In genomic region chr1:159538076-159538475, GRCm38 (mm10) we compare ENCODE assay signal across 23 mouse cellular contexts. TPM values are rescaled to one million over a fixed set of nuclear protein-coding genes. Genes with fewer than 3 reads are reported as not detected.
DNase-seq lines count a peak whose midpoint lies in the region; ATAC-seq and TF ChIP-seq lines count a peak whose summit lies in the region.
"Had no signal": no experiment of that assay in that cellular context is flagged by ENCODE, and none has a peak within 500 bp of the region (broad histone marks: within the 10 kb centered on the region; RNA-seq: fewer than 3 reads in every experiment).

No protein-coding gene starts in this region.

- no peak overlapping the region for H3K4me3 ChIP-seq in forebrain, embryonic 10.5 days
- H3K4me3 ChIP-seq in forebrain, embryonic 15.5 days: no peak overlapping the region
- no peak overlapping the region for H3K4me3 ChIP-seq in forebrain, embryonic 11.5 days (ENCODE audit: low read depth, low read length)
- no peak overlapping the region for H3K4me3 ChIP-seq in forebrain, embryonic 16.5 days (replicated peaks; ENCODE audit: low read length)
- H3K4me3 ChIP-seq in hindbrain, postnatal 0 days (ENCODE audit: low read length): no peak overlapping the region
- H3K4me3 ChIP-seq: embryonic facial prominence, embryonic 12.5 days; heart, embryonic 10.5 days; hindbrain, embryonic 12.5 days had no signal

- WGBS in forebrain, embryonic 10.5 days: 20% methylated on average over 7 of the region's 7 CpGs
- WGBS in forebrain, embryonic 15.5 days: 2% methylated on average over 7 of the region's 7 CpGs
- 13% methylated on average over 7 of the region's 7 CpGs for WGBS in forebrain, embryonic 11.5 days
- 5% methylated on average over 7 of the region's 7 CpGs for WGBS in forebrain, embryonic 16.5 days
- WGBS in hindbrain, postnatal 0 days: 23% methylated on average over 7 of the region's 7 CpGs

- H3K9me3 ChIP-seq in forebrain, embryonic 10.5 days: no peaks in the 10 kb centered on the region
- no peaks in the 10 kb centered on the region for H3K9me3 ChIP-seq in forebrain, embryonic 15.5 days
- H3K9me3 ChIP-seq in forebrain, embryonic 11.5 days (ENCODE audit: control insufficient read depth, low read length): no peaks in the 10 kb centered on the region
- no peaks in the 10 kb centered on the region for H3K9me3 ChIP-seq in forebrain, embryonic 16.5 days (ENCODE audit: control insufficient read depth, low read length)
- no peaks in the 10 kb centered on the region for H3K9me3 ChIP-seq in hindbrain, postnatal 0 days (ENCODE audit: low read length)
- H3K9me3 ChIP-seq: embryonic facial prominence, embryonic 12.5 days; heart, embryonic 10.5 days; hindbrain, embryonic 12.5 days had no signal

- DNase-seq in forebrain, embryonic 10.5 days (ENCODE audit: extremely low spot score, low spot score): no peak
- DNase-seq in NIH3T3 (ENCODE audit: low read depth): peak; percentile 13
- DNase-seq in forebrain, embryonic 11.5 days (ENCODE audit: low spot score): no peak
- DNase-seq in lung, postnatal 25 days (ENCODE audit: low spot score): no peak
- DNase-seq in hindbrain, postnatal 0 days (ENCODE audit: low spot score): no peak
- DNase-seq in cerebellum, adult 11 months: no peak
- DNase-seq: adrenal gland, postnatal 14 days; cerebellum, adult 2 months; cerebellum, postnatal 10 days; gastrocnemius, postnatal 10 days; heart, adult 18-20 months; heart, postnatal 10 days; heart, postnatal 4 days had no signal

- H3K4me1 ChIP-seq in forebrain, embryonic 10.5 days: peaks cover 37% of the 10 kb centered on the region
- peaks cover 5% of the 10 kb centered on the region; the same call in 1 of the 2 replicates for H3K4me1 ChIP-seq in forebrain, embryonic 15.5 days
- peaks cover 7% of the 10 kb centered on the region; the same call in 1 of the 2 replicates for H3K4me1 ChIP-seq in forebrain, embryonic 11.5 days (replicated peaks; ENCODE audit: control insufficient read depth, insufficient read depth, low read length)
- 0 out of 2 replicates have a peak, but pooled peaks cover 12% of the 10 kb centered on the region for H3K4me1 ChIP-seq in forebrain, embryonic 16.5 days (replicated peaks; ENCODE audit: control insufficient read depth, insufficient read depth, low read length)
- 0 out of 2 replicates have a peak, but pooled peaks cover 2% of the 10 kb centered on the region for H3K4me1 ChIP-seq in hindbrain, postnatal 0 days (ENCODE audit: insufficient read depth, low read length)

- H3K36me3 ChIP-seq in forebrain, embryonic 10.5 days (replicated peaks): no peaks in the 10 kb centered on the region
- H3K36me3 ChIP-seq in forebrain, embryonic 15.5 days: no peaks in the 10 kb centered on the region
- no peaks in the 10 kb centered on the region for H3K36me3 ChIP-seq in forebrain, embryonic 11.5 days (ENCODE audit: control insufficient read depth, insufficient read depth, low read length)
- H3K36me3 ChIP-seq in forebrain, embryonic 16.5 days (ENCODE audit: control insufficient read depth, insufficient read depth): no peaks in the 10 kb centered on the region
- no peaks in the 10 kb centered on the region for H3K36me3 ChIP-seq in hindbrain, postnatal 0 days (ENCODE audit: insufficient read depth, low read length)
- H3K36me3 ChIP-seq: embryonic facial prominence, embryonic 12.5 days; heart, embryonic 10.5 days; hindbrain, embryonic 12.5 days had no signal

- TF ChIP-seq CTCF in hindbrain, postnatal 0 days (IDR thresholded peaks at IDR 0.05; ENCODE audit: low read depth): no peak

- no peak for ATAC-seq in forebrain, embryonic 15.5 days (replicated peaks)
- peak; percentile 49; the same call in 1 of the 2 replicates for ATAC-seq in forebrain, embryonic 11.5 days (replicated peaks; ENCODE audit: low FRiP score)
- 0 out of 2 replicates have a peak, but pooled peaks have one; percentile 38 for ATAC-seq in forebrain, embryonic 16.5 days
- no peak for ATAC-seq in hindbrain, postnatal 0 days
- ATAC-seq: activated CD4-positive, CD25-positive, alpha-beta regulatory T cell, adult 4 months; hindbrain, embryonic 16.5 days; Patski had no signal

- no peaks in the 10 kb centered on the region for H3K27me3 ChIP-seq in forebrain, embryonic 10.5 days (ENCODE audit: poor library complexity, severe bottlenecking)
- H3K27me3 ChIP-seq in forebrain, embryonic 15.5 days: no peaks in the 10 kb centered on the region
- no peaks in the 10 kb centered on the region for H3K27me3 ChIP-seq in forebrain, embryonic 11.5 days (ENCODE audit: control insufficient read depth, insufficient read depth, low read length)
- H3K27me3 ChIP-seq in forebrain, embryonic 16.5 days (replicated peaks; ENCODE audit: control insufficient read depth, insufficient read depth, low read length): no peaks in the 10 kb centered on the region
- no peaks in the 10 kb centered on the region for H3K27me3 ChIP-seq in hindbrain, postnatal 0 days (ENCODE audit: insufficient read depth, low read length)
- H3K27me3 ChIP-seq: embryonic facial prominence, embryonic 12.5 days; hindbrain, embryonic 12.5 days; Patski had no signal

- H3K4me2 ChIP-seq in forebrain, embryonic 15.5 days (replicated peaks): no peak overlapping the region
- H3K4me2 ChIP-seq in forebrain, embryonic 11.5 days (ENCODE audit: low read depth, low read length, severe bottlenecking): no peak overlapping the region
- H3K4me2 ChIP-seq in forebrain, embryonic 16.5 days (ENCODE audit: low read length): no peak overlapping the region
- H3K4me2 ChIP-seq in hindbrain, postnatal 0 days (ENCODE audit: low read depth, low read length): no peak overlapping the region
- H3K4me2 ChIP-seq: embryonic facial prominence, embryonic 12.5 days; hindbrain, embryonic 12.5 days had no signal

- 0 out of 2 replicates have a peak overlapping the region, but pooled peaks have one; percentile 12 for H3K27ac ChIP-seq in forebrain, embryonic 10.5 days
- H3K27ac ChIP-seq in forebrain, embryonic 15.5 days (replicated peaks): no peak overlapping the region
- no peak overlapping the region for H3K27ac ChIP-seq in forebrain, embryonic 11.5 days (ENCODE audit: low read depth, low read length)
- no peak overlapping the region for H3K27ac ChIP-seq in forebrain, embryonic 16.5 days (ENCODE audit: low read length)
- no peak overlapping the region for H3K27ac ChIP-seq in hindbrain, postnatal 0 days
- H3K27ac ChIP-seq: embryonic facial prominence, embryonic 12.5 days; heart, embryonic 10.5 days; hindbrain, embryonic 12.5 days had no signal

- H3K9ac ChIP-seq in forebrain, embryonic 15.5 days (replicated peaks): no peak overlapping the region
- H3K9ac ChIP-seq in forebrain, embryonic 11.5 days (ENCODE audit: low read length): no peak overlapping the region
- H3K9ac ChIP-seq in forebrain, embryonic 16.5 days (replicated peaks; ENCODE audit: low read depth, low read length): no peak overlapping the region
- no peak overlapping the region for H3K9ac ChIP-seq in hindbrain, postnatal 0 days (replicated peaks; ENCODE audit: low read length)
- H3K9ac ChIP-seq: embryonic facial prominence, embryonic 12.5 days; hindbrain, embryonic 12.5 days had no signal

RNA-seq across cellular contexts. Expression of gene Tnr, which starts 14.5 kb away (rescaled TPM):
- polyA plus RNA-seq in forebrain, embryonic 10.5 days (2016; fragmentation: Nextera tagmentation; extraction: Ambion mirVana): 0.05 and 0.16 TPM in 2 replicates
- 5.5 and 6.7 TPM in 2 replicates for polyA plus RNA-seq in forebrain, embryonic 15.5 days (2015; fragmentation: Nextera tagmentation; extraction: Ambion mirVana)
- polyA plus RNA-seq in forebrain, embryonic 11.5 days (2014; fragmentation: Nextera tagmentation; extraction: Ambion mirVana): 0.19 and 0.77 TPM in 2 replicates
- 6.9 and 7.4 TPM in 2 replicates for polyA plus RNA-seq in forebrain, embryonic 16.5 days (2015; fragmentation: Nextera tagmentation; extraction: Ambion mirVana)
- 51.5 and 58.0 TPM in 2 replicates for total RNA-seq in hindbrain, postnatal 0 days (2014; rRNA removed)
- polyA plus RNA-seq in hindbrain, postnatal 0 days (2015; fragmentation: Nextera tagmentation; extraction: Ambion mirVana): 5.4 and 6.0 TPM in 2 replicates
- total RNA-seq: MEL had no signal
- polyA plus RNA-seq: heart, embryonic 14.5 days had no signal

Comparison
In these comparisons a context has a peak if more than half of its experiments do, and no peak if none do; other contexts are left out.
1. ATAC-seq: peak in forebrain, embryonic 11.5 days (single experiment) and forebrain, embryonic 16.5 days (single experiment); none in forebrain, embryonic 15.5 days (single experiment) and hindbrain, postnatal 0 days (single experiment).